Mouse (Mus musculus): Measurements from ENCODE around the gene Psap.
"Not testable (repeated sequence)": the region's sequence is repeated elsewhere in the genome, so short reads cannot be mapped to it uniquely, and the experiment has no call there.

Psap gene

DNA sequence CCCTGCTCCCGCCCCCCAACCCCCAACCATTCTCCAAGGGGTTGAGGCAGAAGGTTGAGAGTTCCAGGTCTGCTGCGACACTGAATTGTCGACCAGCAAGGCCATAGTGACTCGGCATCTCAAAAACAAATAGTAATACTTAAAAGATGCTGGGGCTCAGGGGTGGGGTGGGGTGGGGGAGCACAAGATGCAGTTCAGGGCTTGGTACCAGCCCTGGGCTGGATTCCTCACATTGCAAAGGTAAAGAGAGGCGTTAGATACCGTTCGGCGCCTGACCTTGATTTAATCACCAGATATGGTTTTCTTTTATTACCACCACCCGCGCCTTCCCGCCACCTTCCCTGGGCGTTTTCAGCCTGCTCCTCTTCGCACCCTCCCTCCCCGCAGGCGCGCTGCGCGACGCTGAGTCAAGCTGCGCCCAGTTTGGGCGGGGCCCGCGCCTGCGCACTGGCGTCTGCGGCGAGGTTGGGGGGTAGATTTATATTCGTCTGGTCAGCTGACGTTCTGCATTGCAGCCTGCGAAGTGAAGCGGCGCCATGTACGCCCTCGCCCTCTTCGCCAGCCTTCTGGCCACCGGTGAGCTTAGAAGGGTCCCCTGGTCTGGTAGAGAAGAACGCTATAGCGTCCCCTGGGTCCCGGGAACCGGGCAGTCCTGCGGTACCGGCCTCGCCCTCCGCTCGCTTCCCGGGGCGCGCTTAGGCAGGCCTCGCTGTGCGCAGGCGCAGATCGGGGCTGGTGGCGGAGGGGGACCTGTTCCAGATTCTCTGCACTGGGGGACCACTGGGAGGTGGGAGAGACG lies at the start of gene Psap:
TSS of gene Psap (plus strand) at position 421 of the 799 bp plus-strand sequence.
- DNase-seq (ENCODE audit: low spot score in 2 of 2) = peak; percentile 92 to 93

GRCm38 (mm10) chr10:60227666-60228065 lies 49.8 kb upstream of the Psap start:
- DNase-seq (ENCODE audit: low spot score in 2 of 2) = no peak

DNA sequence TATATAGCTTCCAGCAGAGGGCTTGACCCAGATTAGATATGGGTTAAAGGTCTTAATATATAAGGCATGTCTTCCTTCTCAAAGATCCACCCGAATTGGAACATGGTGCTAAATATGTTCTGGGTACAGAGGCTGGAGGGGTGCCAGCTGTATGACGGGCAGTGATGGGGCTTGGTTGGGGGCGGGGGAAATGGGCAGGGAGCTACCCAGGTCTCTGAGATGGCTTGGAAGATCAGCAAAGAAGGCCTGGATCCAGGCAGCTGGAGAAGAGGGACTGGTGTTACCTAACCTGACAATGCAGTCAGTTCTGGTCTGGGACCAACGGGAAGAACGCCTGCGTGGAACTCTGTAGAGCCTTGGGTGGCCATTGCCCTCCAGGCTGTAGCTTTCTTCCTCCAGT lies 48.3 kb upstream of the Psap start:
- no peak for DNase-seq (ENCODE audit: low spot score in 2 of 2)

DNA sequence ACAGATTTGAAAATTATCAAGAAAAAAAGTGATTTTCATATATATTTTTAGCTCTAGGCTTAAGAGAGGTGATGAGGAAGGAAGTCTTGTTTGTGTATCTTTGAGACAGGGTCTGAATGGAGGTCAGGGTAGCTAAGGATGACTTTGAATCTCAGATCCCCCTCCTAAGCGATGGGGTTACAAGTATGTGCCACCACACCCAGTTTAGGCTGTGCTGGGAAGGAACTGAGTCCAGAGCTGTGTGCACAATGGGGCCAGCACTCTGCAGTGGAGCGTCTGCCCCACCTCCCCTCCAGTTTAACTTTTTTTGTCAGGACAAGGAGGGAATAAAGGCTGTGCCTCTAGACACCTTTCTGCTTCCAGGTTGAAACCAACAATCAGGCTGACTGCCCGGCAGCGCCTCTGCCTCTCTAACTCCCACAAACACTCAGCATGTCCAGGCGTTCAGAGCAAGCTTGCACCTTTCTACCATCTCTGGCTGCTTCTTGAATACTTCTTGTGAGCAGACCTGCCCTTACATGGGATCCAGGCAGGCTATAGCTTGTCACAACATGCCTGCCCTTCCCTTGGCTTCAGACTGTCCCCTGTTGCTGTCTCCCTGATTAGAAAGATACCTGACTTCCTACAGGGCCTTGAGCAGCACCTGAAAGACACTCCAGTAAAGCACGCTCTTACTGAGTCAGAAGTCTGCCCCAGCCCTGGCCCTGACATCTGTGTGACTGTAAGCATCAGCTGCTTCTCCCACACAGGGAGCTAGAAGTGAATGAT lies 46.9 kb upstream of the Psap start:
- no peak for DNase-seq (ENCODE audit: low spot score in 2 of 2)

GRCm38 (mm10) chr10:60234006-60234405 lies 43.4 kb upstream of the Psap start:
- no peak for DNase-seq (ENCODE audit: low spot score in 2 of 2)

DNA sequence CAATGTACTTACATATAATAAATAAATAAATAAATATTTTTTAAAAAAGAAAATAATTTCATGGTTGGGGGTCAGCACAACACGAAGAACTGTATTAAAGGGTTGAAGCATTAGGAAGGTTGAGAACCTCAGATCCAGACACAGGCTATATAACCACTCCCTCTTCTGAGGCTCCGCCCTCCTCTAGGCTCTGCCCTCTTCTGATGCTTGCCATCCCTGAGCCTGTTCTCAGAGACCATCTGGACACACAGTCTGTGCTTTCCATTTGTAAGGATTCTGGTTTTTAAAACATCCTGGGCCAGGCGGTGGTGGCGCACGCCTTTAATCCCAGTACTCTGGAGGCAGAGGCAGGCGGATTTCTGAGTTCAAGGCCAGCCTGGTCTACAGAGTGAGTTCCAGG lies 41.6 kb upstream of the Psap start:
- DNase-seq (ENCODE audit: low spot score in 2 of 2) = not testable (repeated sequence)

- peak; percentile 39 to 64 for DNase-seq (ENCODE audit: low spot score in 2 of 2)
Observed at GRCm38 (mm10) chr10:60237475-60238154, 39.8 kb upstream of the Psap start.

- DNase-seq (ENCODE audit: low spot score in 2 of 2) = no peak
Observed at GRCm38 (mm10) chr10:60240416-60240815, 37.0 kb upstream of the Psap start.

DNA sequence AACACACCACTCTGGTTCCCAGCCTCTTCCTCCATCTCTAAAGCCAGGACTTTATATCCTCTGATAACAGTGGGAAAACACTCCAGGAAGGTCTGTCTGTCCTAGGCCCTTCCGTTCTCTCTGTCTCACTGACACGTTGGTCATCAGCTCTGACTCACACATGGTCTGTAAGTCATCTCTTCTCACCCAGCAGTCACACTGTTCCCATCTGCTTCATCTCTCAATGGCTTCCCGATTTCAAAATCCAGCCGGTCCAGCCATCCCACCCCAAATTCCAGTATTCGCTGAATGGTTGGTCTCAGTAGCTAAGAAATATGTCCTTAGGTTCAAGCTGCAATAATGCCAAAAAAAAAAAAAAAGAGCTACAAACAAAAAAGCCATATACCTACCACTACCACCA lies 33.5 kb upstream of the Psap start:
- DNase-seq (ENCODE audit: low spot score in 2 of 2) = no peak

DNA sequence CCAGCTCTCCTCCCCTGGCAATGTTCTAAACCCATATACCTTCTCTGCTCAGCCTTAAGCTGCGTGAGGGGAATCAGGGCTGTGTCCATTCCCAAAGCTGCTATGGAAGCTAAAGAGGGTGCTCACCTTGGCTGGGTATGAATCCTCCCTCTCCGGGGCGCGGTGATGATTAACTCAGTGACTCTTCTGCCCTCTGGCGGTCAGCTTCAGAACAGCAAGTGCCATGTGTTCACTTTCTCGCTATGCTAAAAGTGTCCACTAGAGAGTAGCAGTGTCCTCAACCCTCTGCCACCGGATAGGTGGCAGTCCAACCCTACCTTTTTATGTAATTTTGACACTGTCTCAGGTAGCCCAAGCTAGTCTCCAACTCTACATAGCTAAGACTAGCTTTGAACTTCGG lies 32.4 kb upstream of the Psap start:
- peak; percentile 76 to 89 for DNase-seq (ENCODE audit: low spot score in 2 of 2)

GRCm38 (mm10) chr10:60245635-60246034 lies 31.8 kb upstream of the Psap start:
- no peak for DNase-seq (ENCODE audit: low spot score in 2 of 2)

DNA sequence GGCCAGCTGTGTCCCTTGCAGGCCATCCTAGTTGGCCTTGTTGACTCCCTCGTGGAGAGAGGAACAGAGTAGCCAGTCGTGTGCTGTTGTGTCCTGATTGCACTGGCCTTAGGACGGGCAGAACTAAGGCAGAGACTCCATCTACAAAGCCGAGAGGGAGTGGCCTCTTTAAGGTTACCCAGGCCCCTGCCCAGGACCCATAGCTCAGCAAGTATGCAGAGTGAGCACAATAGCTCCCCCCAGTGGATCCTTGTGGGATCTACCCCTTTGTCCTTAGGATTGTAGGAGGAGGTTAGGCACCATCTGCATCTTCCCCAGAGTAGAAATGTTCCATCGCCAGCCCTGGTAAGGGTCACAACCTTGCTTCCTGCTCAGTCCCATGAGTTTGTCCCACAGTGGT lies 30.9 kb upstream of the Psap start:
- peak; percentile 39 to 64 for DNase-seq (ENCODE audit: low spot score in 2 of 2)

DNA sequence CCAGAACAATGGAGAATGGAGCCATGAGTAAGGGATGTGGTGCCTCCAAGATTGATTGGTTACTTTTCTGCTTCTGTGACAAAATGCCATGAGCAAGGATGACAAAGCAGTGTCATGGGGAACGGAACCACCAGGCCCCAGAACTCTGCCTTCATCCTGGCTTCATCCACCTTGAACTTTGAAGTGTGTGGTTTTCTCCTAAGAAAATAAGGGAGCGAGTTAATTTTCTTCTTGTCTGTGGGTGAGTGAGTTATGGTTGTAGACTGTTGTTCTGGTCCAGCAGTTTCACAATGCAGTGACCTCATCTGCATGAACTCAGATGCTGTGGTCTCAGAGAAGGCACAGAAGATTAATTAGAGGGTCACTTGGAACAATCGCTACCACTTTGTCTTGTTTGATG lies 29.1 kb upstream of the Psap start:
- not testable (repeated sequence) for DNase-seq (ENCODE audit: low spot score in 2 of 2)

DNA sequence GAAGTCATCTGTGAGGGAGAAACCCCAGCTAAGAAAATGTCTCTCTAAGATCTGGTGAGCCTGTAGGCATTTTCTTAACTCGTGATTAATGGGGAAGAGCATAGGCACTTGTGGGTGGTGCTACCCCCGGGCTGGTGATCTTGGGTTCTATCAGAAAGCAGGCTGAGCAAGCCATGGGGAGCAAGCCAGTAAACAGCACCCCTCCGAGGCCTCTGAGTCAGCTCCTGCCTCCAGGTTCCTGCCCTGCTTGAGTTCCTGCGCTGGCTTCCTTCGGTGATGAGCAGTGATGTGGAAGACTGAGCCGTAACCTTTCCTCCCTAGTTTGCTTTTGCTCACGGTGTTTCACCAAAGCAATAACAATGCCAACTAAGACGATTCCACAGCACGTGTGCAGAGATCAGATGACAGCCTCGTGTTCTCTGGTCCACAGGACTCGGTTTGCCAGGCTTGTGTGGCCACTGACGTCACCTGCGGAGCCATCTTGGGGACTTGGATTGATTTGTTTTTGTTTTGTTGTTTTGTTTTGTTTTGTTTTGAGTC lies 26.9 kb upstream of the Psap start:
- no peak for DNase-seq (ENCODE audit: low spot score in 2 of 2)

DNA sequence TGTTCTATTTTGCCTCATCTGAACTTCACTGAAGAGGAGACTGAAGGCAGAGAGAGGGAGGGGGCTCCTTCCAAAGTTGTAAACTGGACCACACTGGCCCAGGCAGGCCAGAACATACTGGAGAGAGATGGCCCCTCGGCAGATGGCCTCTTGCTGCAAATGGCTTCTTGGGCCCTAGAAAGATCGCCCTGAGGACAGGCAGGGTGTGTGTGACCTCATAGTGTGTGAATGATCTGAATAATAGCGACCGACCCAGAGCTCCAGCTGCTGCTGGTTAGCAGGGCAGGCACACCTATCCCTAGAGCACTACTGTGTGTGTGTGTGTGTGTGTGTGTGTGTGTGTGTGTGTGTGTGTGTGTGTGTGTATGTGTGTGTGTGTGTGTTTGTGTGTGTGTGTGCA lies 25.2 kb upstream of the Psap start:
- DNase-seq (ENCODE audit: low spot score in 2 of 2) = no peak

- DNase-seq (ENCODE audit: low spot score in 2 of 2) = no peak
Observed at GRCm38 (mm10) chr10:60252606-60253005, 24.8 kb upstream of the Psap start.

GRCm38 (mm10) chr10:60256088-60256487 lies 21.3 kb upstream of the Psap start:
- DNase-seq (ENCODE audit: low spot score in 2 of 2) = no peak

DNA sequence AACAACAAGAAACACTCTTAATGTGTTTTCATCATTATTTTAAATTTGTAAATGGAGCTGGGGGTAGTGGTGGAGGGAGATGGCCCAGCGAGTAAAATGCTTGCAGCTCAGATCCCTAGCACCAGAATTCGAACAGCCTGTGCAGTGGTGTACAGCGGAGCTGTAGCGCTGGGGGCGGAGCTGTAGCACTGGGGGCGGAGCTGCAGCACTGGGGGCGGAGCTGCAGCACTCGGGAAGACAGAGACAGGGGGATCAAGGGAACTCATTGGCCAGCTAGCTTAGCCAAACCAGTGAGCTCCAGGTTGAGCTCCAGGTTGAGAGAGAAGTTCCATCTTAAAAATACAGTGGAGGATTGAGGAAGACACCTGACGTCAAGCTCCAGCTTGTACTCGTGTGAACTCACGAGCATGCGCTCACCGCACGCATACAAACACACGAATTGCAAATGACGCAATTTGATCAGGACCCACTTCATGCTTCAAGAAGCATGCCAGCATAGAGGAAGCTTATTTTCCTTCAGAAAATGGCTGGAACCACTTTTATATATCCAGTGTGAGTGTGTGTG lies 20.1 kb upstream of the Psap start:
- no peak for DNase-seq (ENCODE audit: low spot score in 2 of 2)

DNA sequence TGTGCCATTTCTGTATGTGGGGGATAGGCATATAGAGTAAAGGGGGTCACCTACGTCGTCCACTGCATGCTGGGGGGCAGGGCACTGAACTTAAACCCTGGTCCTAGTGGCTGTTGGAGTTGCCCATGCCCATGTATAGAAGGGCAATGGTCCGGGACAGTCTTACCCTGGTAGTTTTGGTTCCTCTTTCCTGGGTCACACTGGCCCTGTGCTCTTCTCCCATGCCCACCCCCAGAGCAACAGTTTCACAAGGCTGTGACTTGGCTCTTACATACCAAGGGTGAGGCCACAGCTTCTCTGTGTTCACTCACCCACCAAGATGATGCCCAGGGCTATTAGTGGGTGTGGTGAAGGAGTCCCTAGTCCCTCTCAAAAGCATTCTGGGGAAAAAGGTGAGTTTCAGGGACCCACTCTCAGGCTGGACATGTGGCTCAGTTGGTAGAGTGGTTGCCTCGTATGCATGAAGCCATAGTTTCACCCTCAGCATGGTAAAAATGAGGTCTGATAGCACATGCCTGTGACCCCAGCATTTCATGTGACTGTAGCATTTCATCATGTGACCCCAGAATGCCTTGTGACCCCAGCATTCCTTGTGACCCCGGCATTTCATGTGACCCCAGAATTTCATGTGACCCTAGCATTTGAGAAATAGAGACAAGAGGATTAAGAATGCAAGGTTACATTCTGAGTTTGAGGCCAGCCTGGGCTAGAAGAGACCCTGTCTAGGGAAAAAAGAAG lies 16.7 kb upstream of the Psap start:
- DNase-seq (ENCODE audit: low spot score in 2 of 2) = no peak

GRCm38 (mm10) chr10:60261530-60261929 lies 15.9 kb upstream of the Psap start:
- no peak for DNase-seq (ENCODE audit: low spot score in 2 of 2)

DNA sequence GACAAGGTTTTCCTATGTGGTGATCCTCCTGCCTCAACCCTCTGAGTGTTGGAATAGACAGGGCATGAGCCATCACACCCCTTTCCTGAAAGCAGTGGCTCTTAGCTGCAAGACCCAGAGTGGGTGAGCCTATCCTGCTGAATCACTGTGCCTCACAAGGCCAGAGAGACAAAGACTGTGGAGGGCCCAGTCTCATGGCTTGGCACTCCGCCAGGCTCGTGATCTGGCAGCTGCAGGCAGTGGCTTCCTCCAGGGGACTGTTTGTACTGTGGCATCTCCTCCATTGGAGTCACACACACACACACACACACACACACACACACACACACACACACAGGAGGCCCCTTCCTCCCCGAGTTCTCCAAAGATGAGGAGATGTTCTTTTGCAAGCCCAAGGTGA lies 15.0 kb upstream of the Psap start:
- peak; percentile 54 to 66 for DNase-seq (ENCODE audit: low spot score in 2 of 2)

All from spleen, postnatal 14 days (tissue).